Mouse (Mus musculus) cortical plate, adult 2 months (tissue): Measurements from ENCODE around the gene Plekha7.

Source experiments
- CTCF ChIP-seq: fragments of 200-500 bp; IDR thresholded peaks from 2 replicates; pipeline ENCODE4 v1.5.1; 2011; ENCODE audit warnings: mild to moderate bottlenecking, control low read depth, low read length; ENCODE audit not compliant: insufficient read depth; ENCODE audit errors: extremely low read depth
- POLR2A ChIP-seq: fragments of 200-500 bp; IDR thresholded peaks from 2 replicates; pipeline ENCODE4 v1.6.1; 2011; ENCODE audit warnings: mild to moderate bottlenecking, low read length, control low read depth; ENCODE audit not compliant: insufficient read depth; ENCODE audit errors: extremely low read depth

DNA sequence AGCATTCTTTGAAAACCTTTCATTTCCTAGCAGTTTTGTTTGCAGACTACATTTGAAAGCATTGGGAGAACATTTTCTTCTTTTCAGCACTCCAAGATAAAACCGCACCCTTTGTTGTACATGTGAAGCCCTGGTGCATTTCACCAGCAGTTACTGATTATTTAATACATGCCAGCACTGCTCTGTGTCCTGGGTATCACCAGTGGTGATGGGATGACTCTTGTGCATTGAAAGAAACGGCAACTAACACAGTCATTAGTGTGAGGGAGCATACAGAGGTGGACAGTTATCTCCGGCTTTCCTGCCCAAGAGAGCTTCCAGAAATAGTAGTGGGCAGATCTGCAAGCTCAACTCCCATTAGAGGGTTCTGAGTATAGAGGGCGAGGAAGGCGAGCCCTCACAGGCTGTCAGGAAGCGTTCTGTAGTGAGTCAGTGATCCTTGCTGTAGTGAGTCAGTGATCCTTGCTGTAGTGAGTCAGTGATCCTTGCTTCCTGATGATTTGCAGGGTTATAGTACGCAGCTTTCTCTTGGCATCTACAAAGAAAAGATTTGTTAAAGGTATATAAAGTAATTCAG, 208.1 kb downstream of the Plekha7 start:
- TF ChIP-seq CTCF (no peak), POLR2A (no peak)
